Mouse (Mus musculus) brain, embryonic 14.5 days (tissue): ENCODE measurements around the gene Trim27. TPM values are rescaled to one million over a fixed set of nuclear protein-coding genes. Genes with fewer than 3 reads are reported as not detected.

ENCODE experiments used
- DNase-seq: peaks from one replicate; pipeline ENCODE4 v3.0.0-alpha.2; 2011; ENCODE audit warnings: low read depth
- CTCF ChIP-seq: fragments of 200-500 bp; IDR thresholded peaks from 2 replicates; pipeline ENCODE4 v1.5.1; 2012; ENCODE audit warnings: inconsistent platforms, mild to moderate bottlenecking, moderate library complexity, borderline replicate concordance; ENCODE audit not compliant: insufficient read depth, insufficient read length; ENCODE audit errors: extremely low read depth
- POLR2A ChIP-seq: fragments of 200-500 bp; IDR thresholded peaks from 2 replicates; pipeline ENCODE4 v1.6.1; 2012; ENCODE audit warnings: mild to moderate bottlenecking, inconsistent platforms, borderline replicate concordance; ENCODE audit not compliant: poor library complexity, insufficient read depth, insufficient read length, severe bottlenecking; ENCODE audit errors: extremely low read depth
- polyA plus RNA-seq: library from polyadenylated mRNA; depleted of rRNA; stranded (reverse); fragments of >200 nt; gene quantifications from 2 replicates; pipeline ENCODE4 v1.2.3, GENCODE M21; 2012

The Trim27 gene
- polyA plus RNA-seq, 1 experiment, result 67.8 TPM

DNA sequence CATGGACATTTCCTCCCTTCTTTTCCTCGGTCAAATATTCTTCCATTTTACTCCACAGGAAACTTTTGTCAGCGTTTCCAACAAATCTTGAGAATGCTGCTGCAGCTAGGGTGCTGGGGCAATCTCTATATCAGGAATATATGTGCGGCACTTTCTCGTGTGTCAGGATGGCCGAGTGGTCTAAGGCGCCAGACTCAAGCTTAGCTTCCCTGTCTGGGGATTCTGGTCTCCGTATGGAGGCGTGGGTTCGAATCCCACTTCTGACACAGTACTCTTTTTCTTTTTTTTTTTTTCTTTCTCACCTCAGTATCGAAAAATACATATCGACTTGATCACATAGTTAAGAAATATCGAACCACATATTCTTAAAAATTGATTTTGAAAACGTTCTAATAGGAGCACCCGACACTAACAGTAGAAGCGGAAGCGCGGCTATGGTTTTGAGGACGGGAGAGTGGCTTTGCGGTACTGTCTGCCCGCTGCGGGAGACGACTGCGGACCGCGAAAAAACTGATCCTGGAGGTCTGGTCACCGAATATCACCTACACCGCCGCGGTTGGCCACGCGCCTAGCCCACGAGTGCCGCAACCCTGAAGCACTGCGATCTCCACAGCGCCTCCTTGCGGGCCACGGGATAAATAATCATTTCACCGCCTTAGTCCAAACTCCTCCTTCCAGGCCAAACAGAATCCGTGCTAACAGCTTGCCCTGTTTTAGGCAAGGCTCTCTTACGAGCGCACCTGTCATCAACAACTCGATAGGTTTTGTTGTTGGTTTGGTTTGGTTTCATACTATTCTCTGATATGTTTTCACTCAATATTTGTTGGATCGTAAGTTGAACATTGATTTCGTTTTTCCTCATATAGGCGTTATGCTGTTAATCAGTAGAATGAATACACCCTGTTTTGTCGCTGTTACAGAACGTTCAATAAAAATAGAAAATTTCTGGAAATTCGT lies 21.1 kb downstream of the Trim27 start:
- TF ChIP-seq CTCF (peak; percentile 92), POLR2A (no peak)
- peak; percentile 97 for DNase-seq

DNA sequence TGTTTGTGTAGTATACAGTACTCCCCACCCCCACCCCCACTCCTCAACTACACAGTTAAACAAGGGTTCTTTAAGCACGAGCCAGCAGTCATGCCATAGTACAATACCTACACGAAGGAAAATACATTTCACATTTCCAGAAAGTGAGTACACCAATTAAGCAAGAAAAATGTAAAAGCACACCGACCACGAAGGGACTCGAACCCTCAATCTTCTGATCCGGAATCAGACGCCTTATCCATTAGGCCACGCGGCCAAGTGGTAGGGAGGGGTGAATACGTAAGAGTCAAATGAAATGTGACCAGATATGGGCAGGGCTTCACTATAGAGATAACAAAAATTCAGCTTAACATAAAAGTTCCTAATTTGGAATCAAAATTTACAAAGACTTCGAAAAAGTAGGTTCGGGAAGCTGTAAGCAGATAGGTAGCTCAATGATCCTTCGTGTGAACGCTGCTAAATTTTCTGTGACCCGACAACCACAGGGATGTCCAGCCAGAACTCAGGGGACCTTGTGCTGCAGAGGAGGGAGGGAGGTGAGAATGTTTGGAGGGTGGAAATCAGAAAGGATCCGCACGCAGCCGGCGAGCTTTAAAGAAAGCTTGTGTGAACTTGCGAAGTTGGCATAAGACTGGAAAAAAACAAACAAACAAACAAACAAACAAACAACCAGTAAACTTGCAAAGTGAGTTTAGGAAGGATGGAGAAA lies 36.2 kb downstream of the Trim27 start:
- peak; percentile 75 for DNase-seq
- TF ChIP-seq CTCF (no peak), POLR2A (no peak)

GRCm38 (mm10) chr13:21216781-21217180 lies 37.5 kb downstream of the Trim27 start:
- TF ChIP-seq POLR2A, result no peak
- no peak for TF ChIP-seq CTCF
- DNase-seq, result no peak

DNA sequence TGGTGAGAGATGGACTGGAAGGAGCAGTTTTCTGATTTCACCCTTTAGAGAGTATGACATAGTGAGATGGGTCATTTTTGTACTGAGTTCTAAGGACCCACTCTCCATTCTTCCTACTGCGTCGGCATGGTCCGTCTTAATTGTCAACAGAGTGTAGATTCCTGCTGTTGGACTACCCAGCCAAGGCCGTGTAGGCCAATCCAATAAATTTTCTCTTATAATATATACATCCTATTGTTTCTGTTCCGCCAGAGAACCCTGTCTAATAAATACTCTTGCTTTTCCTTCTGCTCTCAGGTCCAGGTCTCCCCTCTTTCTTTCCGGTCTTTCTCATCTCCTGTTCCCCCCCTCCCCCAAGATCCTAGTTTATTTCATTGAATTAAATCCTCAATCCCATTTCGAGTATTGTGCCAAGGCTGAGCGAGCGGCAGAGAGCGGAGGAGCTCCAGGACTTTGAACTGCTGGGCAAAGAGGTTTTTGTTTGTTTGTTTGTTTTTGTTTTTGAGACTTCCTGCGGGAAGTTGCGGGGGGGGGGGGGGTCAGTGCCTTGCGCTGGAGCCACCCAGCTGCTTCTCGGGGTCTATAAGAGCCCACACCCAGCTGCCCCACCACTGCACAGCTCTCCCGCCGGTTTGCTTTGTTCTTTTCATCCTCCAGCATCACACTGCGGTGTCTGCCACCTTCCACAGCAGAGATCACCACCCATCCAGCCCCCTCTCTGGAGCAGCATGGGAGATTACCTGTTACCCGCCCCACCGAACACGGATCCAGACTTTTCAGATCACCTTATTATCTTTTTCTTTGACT lies 42.6 kb downstream of the Trim27 start:
- peak; percentile 36; the same call in 1 of the 2 replicates for TF ChIP-seq POLR2A
- no peak for TF ChIP-seq CTCF
- DNase-seq, result no peak

GRCm38 (mm10) chr13:21222463-21223022 lies 43.3 kb downstream of the Trim27 start:
- TF ChIP-seq CTCF (no peak), POLR2A (no peak)
- peak; percentile 95 for DNase-seq

GRCm38 (mm10) chr13:21223242-21223655 lies 44.0 kb downstream of the Trim27 start:
- TF ChIP-seq CTCF, result no peak
- TF ChIP-seq POLR2A, result no peak

DNA sequence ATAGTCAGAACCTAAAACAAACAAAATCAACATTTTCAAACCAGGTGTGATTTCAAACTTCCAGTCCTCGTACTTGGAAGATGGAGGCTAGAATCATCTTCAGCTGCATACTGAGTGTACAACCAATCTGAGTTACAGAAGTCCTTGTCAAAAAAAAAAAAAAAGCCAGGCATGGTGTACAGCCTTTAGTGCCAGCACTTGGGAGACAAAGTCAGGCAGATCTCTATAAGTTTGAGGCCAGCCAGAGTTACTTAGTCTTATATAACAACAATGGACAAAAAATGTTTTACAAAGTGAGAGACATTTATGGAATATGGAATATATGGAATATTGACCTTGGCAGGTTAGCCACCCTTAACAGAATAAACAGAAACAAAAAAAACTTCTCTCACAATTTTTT lies 45.1 kb downstream of the Trim27 start:
- TF ChIP-seq CTCF (no peak), POLR2A (no peak)
- DNase-seq, result no peak

More at GRCm38 (mm10) chr13:21223242-21223655, 44.0 kb downstream of the Trim27 start:
- peak; percentile 35 for DNase-seq

- no peak for TF ChIP-seq CTCF
- no peak for TF ChIP-seq POLR2A
- DNase-seq, result no peak
Measured at GRCm38 (mm10) chr13:21225206-21225605, 46.0 kb downstream of the Trim27 start.

DNA sequence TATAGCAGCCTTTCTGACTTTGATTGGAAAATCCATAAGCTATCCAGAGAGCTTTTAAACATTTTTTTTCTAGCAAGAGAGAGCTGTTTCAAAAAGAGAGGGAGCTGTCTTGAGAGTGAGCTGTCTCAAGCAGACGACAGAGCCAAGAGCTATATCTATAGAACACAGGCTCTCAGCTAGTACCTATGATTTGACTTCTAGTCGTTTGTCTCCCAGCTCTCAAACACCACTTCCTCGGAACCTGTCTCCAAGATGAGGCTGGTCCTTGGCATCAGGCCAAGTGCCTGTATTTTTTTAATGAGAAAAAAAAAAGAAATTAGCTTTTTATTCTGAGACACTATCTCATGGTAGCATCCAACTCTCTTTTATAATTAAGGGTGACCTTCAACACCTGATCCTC lies 46.8 kb downstream of the Trim27 start:
- TF ChIP-seq CTCF (no peak), POLR2A (no peak)
- no peak for DNase-seq
